Mouse (Mus musculus) spleen, postnatal 14 days (tissue): ENCODE results near the gene D630003M21Rik.

Experiments used
- DNase-seq, 2 experiments: peaks; one replicate each; pipeline ENCODE4 v3.0.0; 2021 to 2022; ENCODE audit warnings: low spot score in 2 of 2

Gene D630003M21Rik

DNA sequence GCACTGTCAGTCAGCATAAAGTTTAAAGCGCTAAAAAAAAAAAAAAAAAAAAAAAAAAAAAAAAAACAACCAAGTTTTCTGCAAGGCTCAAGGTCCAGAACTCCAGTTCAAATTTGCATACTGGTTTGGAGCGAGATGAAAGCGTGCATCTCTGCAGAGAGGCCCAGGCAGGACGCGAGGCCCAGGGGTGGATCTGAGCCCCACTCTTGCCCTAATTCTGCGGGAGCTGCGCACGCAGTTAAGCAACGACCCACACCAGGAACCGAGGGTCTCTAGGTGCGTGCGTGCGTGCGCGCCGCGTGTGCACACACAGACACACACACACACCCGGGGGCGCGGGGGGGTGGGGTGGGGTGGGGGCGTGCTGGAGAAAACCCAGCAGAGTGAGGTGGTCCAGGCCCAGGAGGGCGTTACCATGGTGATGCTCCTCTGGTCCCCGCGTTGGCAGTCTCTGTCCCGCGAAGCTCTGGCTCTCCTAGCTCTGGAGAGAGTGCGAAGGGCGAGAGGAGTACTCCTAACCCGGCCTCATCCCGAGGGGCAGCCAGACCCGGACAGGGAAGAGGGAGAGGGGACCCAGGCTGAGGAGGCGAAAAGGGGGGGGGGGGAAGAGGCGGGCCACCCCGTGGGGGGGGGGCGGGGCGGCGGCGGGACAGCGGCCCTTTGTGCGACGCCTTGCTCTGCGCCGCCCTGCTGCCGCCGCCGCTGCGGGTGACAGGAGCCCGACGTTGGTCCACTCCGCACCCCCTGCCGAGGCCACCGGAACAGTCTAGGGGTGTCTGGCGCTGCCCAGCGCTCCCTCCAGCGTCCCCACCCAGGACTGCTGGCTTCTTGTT, at the start of gene D630003M21Rik:
TSS of gene D630003M21Rik (minus strand) at position 553 of the 833 bp plus-strand sequence.
- DNase-seq: no peak

- no peak for DNase-seq
Measured at GRCm38 (mm10) chr2:158276878-158277277, 47.9 kb upstream of the D630003M21Rik start.

GRCm38 (mm10) chr2:158276451-158276850, 47.4 kb upstream of the D630003M21Rik start:
- no peak for DNase-seq

GRCm38 (mm10) chr2:158275811-158276210, 46.8 kb upstream of the D630003M21Rik start:
- DNase-seq: no peak

- no peak for DNase-seq
Measured at GRCm38 (mm10) chr2:158275349-158275748, 46.3 kb upstream of the D630003M21Rik start.

DNA sequence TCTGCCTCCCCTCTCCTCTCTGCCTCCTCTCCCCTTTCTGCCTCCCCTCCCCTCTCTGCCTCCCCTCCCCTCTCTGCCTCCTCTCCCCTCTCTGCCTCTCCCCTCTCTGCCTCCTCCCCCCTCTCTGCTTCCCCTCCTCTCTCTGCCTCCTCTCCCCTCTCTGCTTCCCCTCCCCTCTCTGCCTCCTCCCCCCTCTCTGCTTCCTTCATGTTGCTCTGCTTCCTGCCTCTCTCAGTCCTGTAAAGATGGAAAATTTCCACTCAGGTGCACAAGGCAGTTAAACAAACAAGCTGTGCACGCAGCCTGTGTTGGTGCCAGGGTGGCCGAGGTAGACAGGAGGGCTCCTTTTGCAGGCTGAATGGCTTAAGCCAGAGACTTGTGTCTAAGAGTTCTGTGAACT, 44.6 kb upstream of the D630003M21Rik start:
- no peak for DNase-seq

DNA sequence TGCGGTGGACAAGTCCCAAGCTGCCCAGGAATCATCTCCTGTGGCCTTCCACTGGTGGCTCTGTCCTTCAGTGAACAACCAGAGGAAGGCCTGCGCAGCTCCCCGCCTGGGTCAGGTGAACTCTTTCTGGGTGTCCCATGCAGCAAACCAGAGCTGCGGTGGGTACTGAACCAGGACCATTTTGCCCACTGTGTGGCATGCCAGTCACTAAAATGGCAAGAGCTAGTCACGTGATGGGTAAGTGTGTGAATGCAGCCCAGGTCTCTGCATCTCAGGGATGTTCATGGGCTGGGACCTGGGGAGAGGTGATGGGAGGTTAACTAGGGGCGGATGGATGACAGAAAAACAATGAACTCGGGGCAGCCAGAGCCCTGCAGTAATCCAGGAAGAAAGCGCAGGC, 41.0 kb upstream of the D630003M21Rik start:
- DNase-seq: no peak

DNA sequence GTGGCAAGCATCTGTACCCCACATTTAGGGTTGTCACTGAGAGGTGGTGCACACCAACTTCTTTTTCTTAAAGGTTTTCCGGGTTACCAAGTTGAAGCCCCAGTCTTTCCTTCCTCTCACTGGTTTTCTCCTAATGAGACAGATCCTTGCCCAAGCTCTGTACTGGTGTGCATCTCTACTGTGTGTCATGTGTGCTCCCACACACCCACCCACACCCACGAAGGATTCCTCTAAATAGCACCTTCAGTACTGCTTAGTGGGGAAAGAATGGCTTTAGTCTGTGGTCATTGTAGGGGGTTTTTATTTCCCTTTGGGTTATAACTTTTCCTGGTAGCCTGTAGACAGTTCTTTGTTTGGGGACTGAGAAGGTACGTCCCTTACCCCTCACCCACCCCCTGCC, 35.9 kb upstream of the D630003M21Rik start:
- no peak for DNase-seq

DNA sequence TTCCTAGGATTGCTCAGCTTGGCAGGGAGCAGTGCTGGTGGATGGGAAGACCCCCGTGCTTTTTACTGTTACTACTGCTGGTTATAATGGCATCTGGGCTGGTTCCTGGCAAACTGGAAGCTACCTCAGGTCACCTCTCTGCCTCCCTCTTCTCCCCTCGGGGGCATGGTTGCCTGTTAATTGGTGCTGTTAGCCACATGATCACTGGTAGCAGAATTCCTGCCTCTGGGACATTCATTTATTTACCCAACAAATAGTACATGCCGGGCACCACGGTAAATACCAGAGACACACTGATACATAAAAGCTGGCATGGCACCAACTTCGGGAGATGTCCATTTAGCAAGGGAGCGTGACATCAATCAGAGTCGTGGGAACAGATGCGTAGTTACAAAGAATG, 30.5 kb upstream of the D630003M21Rik start:
- no peak for DNase-seq

DNA sequence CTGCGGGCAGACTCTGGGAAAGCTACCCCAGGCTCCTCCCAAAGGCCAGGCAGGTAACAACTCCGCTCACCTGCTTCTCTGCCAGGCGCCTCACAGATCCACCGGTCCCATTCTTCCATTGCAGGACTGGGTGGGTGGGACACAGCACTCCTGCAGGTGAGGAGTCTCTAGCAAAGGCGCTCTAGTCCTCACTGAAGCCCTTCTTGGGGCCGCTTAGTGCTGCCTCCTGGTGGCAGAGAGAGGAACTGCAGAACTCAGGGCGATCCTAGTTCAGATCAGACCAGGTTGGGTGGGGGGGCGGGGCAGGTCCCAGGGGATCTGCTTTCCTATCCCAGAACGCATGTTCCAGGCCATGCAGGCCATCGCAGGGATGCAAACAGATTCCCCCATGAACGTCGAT, 29.8 kb upstream of the D630003M21Rik start:
- peak; percentile 19 to 53 for DNase-seq

DNA sequence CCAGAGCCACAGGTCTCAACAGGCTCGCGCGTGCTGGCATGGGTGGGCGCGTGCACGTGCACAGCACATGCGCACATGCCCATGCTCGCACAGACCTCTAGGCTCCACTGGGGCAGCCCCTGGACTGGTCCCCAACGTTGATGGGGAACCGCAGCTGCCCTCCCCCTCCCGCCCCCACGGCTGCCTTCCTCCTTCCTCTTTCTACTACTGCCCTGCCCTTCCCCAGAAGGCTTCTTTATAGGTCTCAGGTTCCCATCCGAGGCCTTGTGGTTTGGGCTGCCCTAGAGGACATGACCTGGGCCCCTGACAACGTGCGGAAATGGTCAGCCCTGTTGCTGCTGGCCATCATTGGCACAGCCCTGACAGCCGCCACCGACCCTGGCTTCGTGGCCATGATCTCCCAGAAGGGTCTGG, 29.0 kb upstream of the D630003M21Rik start, which contains the start of gene Bpi:
TSS of gene Bpi (plus strand) at position 90 of the 414 bp plus-strand sequence.
- peak in 1 of 2 experiments; percentile 10 for DNase-seq

DNA sequence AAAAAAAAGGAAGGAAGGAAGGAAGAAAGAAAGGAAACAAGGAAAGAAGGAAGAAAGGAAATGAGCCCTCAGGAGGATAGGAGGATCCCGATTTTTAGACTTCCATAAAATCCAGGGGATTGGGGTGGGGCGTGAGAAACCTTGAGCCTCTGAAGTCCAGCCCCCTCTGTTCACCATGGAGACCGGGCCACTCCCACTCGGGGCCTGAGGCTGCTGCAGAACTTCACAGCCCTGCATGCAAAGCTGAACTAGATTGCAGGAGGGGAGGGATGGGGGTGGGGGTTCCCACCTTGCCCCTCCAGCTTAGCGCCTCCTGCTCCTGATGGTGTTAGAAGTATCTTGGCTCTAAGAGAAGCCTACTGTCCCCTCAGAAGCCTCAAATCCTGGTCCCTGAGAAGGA, 27.9 kb upstream of the D630003M21Rik start:
- DNase-seq: no peak

DNA sequence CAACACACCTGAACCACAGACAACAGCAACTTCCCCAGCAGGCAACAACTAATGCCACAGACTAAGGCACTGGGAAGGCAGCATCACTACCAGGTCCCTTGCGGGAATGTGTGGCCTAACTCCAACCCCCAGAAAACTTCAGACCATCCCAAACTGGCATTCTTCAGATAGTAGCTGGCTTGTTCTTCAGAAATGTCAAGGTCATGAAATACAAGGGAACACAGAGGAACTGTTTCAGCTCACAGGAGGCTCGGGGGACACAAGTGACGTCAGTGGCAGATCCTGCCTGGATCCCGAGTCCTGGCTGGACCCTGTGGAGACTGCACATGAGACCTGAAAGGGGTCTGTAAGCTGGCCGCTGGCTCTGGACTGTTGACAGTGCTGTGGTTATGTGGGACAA, 24.8 kb upstream of the D630003M21Rik start:
- DNase-seq: no peak

- no peak for DNase-seq
Measured at GRCm38 (mm10) chr2:158250558-158250957, 21.5 kb upstream of the D630003M21Rik start.

GRCm38 (mm10) chr2:158248318-158248717, 19.3 kb upstream of the D630003M21Rik start:
- DNase-seq: no peak

GRCm38 (mm10) chr2:158247852-158248251, 18.8 kb upstream of the D630003M21Rik start:
- no peak for DNase-seq

GRCm38 (mm10) chr2:158245072-158245817, 16.2 kb upstream of the D630003M21Rik start:
- DNase-seq: no peak

GRCm38 (mm10) chr2:158243129-158243870, 14.3 kb upstream of the D630003M21Rik start:
- DNase-seq: no peak

DNA sequence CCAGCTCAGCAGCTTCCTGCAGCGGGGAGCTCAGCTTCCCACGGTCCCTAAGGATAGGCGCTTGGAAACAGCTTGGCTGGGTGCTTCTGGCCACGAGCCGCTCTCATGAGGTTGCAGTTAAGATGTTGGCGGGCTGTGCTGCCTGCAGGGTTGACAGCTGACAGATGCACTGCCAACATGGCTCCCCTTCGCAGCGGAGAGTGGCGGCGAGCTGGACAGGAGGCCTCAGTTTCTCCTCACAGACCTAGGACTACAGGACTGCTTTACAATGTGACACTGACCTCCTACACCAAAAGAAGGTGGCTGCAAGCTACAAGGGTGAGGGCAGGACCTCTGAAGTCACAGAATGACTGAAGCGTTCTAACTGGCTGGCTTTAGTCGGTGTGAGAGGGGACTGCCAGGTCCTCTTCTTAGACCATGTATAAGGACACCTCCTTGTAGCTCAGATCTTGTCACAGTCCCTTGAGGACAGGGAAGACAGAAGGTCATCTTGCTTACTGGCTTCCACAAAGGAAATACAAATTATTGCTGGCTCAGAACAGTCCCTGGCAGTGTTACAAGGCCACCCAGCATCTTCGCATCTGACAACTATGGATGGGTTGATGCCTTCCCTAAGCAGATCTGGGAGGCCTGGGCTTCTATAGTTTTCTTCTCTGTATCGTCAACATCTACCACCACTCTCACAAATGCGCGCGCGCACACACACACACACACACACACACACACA, 13.3 kb upstream of the D630003M21Rik start:
- no peak for DNase-seq

DNA sequence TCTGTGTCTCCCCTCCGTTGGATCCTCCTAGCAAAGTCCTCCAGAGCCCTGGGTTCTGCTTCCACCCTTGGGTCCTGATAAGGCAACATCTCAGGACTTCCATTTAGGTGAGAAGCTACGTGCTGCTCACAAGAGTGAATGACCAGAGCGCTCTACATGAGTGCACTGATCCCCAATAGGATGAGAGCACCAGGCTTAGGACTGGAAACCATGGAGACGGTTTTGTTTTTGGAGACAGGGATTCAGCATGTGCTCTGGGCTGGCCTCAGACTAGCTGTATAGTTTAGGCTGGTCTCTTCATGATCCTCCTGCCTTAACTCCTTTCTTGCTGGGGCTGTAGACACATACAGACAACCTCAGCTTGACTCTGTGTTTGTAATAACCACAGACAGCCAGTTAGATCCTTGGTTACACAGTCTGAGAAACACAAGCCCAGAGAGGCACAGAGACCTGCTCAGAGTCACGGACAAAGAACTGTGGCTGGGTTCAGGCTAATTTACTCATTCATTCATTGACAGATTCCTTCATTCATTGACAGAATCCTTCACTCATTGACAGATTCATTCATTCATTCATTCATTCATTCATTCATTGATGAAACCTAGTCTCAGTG, 12.2 kb upstream of the D630003M21Rik start:
- DNase-seq: no peak

- DNase-seq: no peak
Measured at GRCm38 (mm10) chr2:158238101-158238500, 9.1 kb upstream of the D630003M21Rik start.
